Mouse (Mus musculus): Measurements from ENCODE around the gene Calcrl. TPM values are rescaled to one million over a fixed set of nuclear protein-coding genes. Genes with fewer than 3 reads are reported as not detected.

The Calcrl gene
- polyA plus RNA-seq, 1 experiment, result not detected

- Histone ChIP-seq H3K4me3 (replicated peaks) (no peak overlapping the region), H3K4me1 (ENCODE audit: control insufficient read depth) (peaks cover 28% of the 10 kb centered on the region), H3K36me3 (ENCODE audit: control insufficient read depth) (no peaks in the 10 kb centered on the region), H3K27me3 (ENCODE audit: control insufficient read depth) (no peaks in the 10 kb centered on the region), H3K9me3 (ENCODE audit: control insufficient read depth, low read length) (no peaks in the 10 kb centered on the region)
- TF ChIP-seq GATA1 (IDR thresholded peaks at IDR 0.05; ENCODE audit: low read length) (no peak), TAL1 (IDR thresholded peaks at IDR 0.05; ENCODE audit: low read length) (no peak)
Measured at GRCm38 (mm10) chr2:84362779-84363719, 62.2 kb downstream of the Calcrl start.

- no peak for TF ChIP-seq GATA1 (IDR thresholded peaks at IDR 0.05; ENCODE audit: low read length)
- Histone ChIP-seq H3K27me3 (ENCODE audit: control insufficient read depth) (no peaks in the 10 kb centered on the region), H3K36me3 (ENCODE audit: control insufficient read depth) (no peaks in the 10 kb centered on the region), H3K9me3 (ENCODE audit: control insufficient read depth, low read length) (no peaks in the 10 kb centered on the region), H3K4me3 (replicated peaks) (no peak overlapping the region), H3K4me1 (ENCODE audit: control insufficient read depth) (peaks cover 8% of the 10 kb centered on the region; the same call in 1 of the 2 replicates)
Measured at GRCm38 (mm10) chr2:84358690-84359343, 66.4 kb downstream of the Calcrl start.

- Histone ChIP-seq H3K27me3 (ENCODE audit: control insufficient read depth) (no peaks in the 10 kb centered on the region), H3K9me3 (ENCODE audit: control insufficient read depth, low read length) (no peaks in the 10 kb centered on the region), H3K36me3 (ENCODE audit: control insufficient read depth) (no peaks in the 10 kb centered on the region), H3K4me3 (replicated peaks) (no peak overlapping the region), H3K4me1 (ENCODE audit: control insufficient read depth) (no peaks in the 10 kb centered on the region)
- TF ChIP-seq TAL1 (IDR thresholded peaks at IDR 0.05; ENCODE audit: low read length), result no peak
- TF ChIP-seq GATA1 (IDR thresholded peaks at IDR 0.05; ENCODE audit: low read length), result no peak
Measured at GRCm38 (mm10) chr2:84355281-84355680, 69.9 kb downstream of the Calcrl start.

- Histone ChIP-seq H3K27me3 (ENCODE audit: control insufficient read depth) (no peaks in the 10 kb centered on the region), H3K9me3 (ENCODE audit: control insufficient read depth, low read length) (no peaks in the 10 kb centered on the region), H3K4me3 (replicated peaks) (no peak overlapping the region), H3K4me1 (ENCODE audit: control insufficient read depth) (no peaks in the 10 kb centered on the region), H3K36me3 (ENCODE audit: control insufficient read depth) (no peaks in the 10 kb centered on the region)
- TF ChIP-seq TAL1 (IDR thresholded peaks at IDR 0.05; ENCODE audit: low read length) (no peak), GATA1 (IDR thresholded peaks at IDR 0.05; ENCODE audit: low read length) (no peak)
Measured at GRCm38 (mm10) chr2:84347376-84347775, 77.8 kb downstream of the Calcrl start.

GRCm38 (mm10) chr2:84343756-84344155, 81.5 kb downstream of the Calcrl start:
- Histone ChIP-seq H3K4me3 (replicated peaks) (no peak overlapping the region), H3K4me1 (ENCODE audit: control insufficient read depth) (no peaks in the 10 kb centered on the region), H3K27me3 (ENCODE audit: control insufficient read depth) (no peaks in the 10 kb centered on the region), H3K9me3 (ENCODE audit: control insufficient read depth, low read length) (no peaks in the 10 kb centered on the region), H3K36me3 (ENCODE audit: control insufficient read depth) (no peaks in the 10 kb centered on the region)
- no peak for TF ChIP-seq GATA1 (IDR thresholded peaks at IDR 0.05; ENCODE audit: low read length)
- TF ChIP-seq TAL1 (IDR thresholded peaks at IDR 0.05; ENCODE audit: low read length), result no peak

- no peaks in the 10 kb centered on the region for H3K36me3 ChIP-seq (ENCODE audit: control insufficient read depth)
- no peak for TF ChIP-seq TAL1 (IDR thresholded peaks at IDR 0.05; ENCODE audit: low read length)
- TF ChIP-seq GATA1 (IDR thresholded peaks at IDR 0.05; ENCODE audit: low read length), result no peak
- H3K4me3 ChIP-seq (replicated peaks), result no peak overlapping the region
- H3K27me3 ChIP-seq (ENCODE audit: control insufficient read depth), result no peaks in the 10 kb centered on the region
- H3K9me3 ChIP-seq (ENCODE audit: control insufficient read depth, low read length), result no peaks in the 10 kb centered on the region
- no peaks in the 10 kb centered on the region for H3K4me1 ChIP-seq (ENCODE audit: control insufficient read depth)
Measured at GRCm38 (mm10) chr2:84337774-84338450, 87.3 kb downstream of the Calcrl start.

GRCm38 (mm10) chr2:84336331-84336730, 88.9 kb downstream of the Calcrl start:
- no peak for TF ChIP-seq TAL1 (IDR thresholded peaks at IDR 0.05; ENCODE audit: low read length)
- TF ChIP-seq GATA1 (IDR thresholded peaks at IDR 0.05; ENCODE audit: low read length), result no peak

GRCm38 (mm10) chr2:84316185-84316805, 108.9 kb downstream of the Calcrl start:
- H3K4me3 ChIP-seq (replicated peaks), result no peak overlapping the region
- no peaks in the 10 kb centered on the region for H3K36me3 ChIP-seq (ENCODE audit: control insufficient read depth)
- TF ChIP-seq TAL1 (IDR thresholded peaks at IDR 0.05; ENCODE audit: low read length), result no peak
- TF ChIP-seq GATA1 (IDR thresholded peaks at IDR 0.05; ENCODE audit: low read length), result no peak
- H3K4me1 ChIP-seq (ENCODE audit: control insufficient read depth), result no peaks in the 10 kb centered on the region
- no peaks in the 10 kb centered on the region for H3K9me3 ChIP-seq (ENCODE audit: control insufficient read depth, low read length)
- no peaks in the 10 kb centered on the region for H3K27me3 ChIP-seq (ENCODE audit: control insufficient read depth)

More at GRCm38 (mm10) chr2:84336331-84336730, 88.9 kb downstream of the Calcrl start:
- no peaks in the 10 kb centered on the region for H3K27me3 ChIP-seq (ENCODE audit: control insufficient read depth)
- no peaks in the 10 kb centered on the region for H3K4me1 ChIP-seq (ENCODE audit: control insufficient read depth)
- H3K36me3 ChIP-seq (ENCODE audit: control insufficient read depth), result no peaks in the 10 kb centered on the region
- no peaks in the 10 kb centered on the region for H3K9me3 ChIP-seq (ENCODE audit: control insufficient read depth, low read length)
- no peak overlapping the region for H3K4me3 ChIP-seq (replicated peaks)
